Mouse (Mus musculus) gastrocnemius, postnatal 10 days (tissue): ENCODE data around the gene Glmp. TPM values are rescaled to one million over a fixed set of nuclear protein-coding genes. Genes with fewer than 3 reads are reported as not detected.
"Not testable (repeated sequence)": the region's sequence is repeated elsewhere in the genome, so short reads cannot be mapped to it uniquely, and the experiment has no call there.

Experiments used
- DNase-seq: peaks from one replicate; pipeline ENCODE4 v3.0.0; 2021; ENCODE audit warnings: mixed read lengths
- long read RNA-seq, 2 experiments: library from polyadenylated mRNA; stranded (forward); transcript quantifications; one replicate each; pipeline ENCODE4 v2.0.0; 2021
- total RNA-seq, 2 experiments: library from RNA; stranded (reverse); gene quantifications; 2 replicates each; pipeline ENCODE4 v1.2.3; 2021

Glmp gene
- total RNA-seq = 10 to 100 TPM; 48.2 to 52.1 TPM
- long read RNA-seq, experiment 1, full-length matches to known transcripts = 28 of 36 reads
- long read RNA-seq, experiment 1, partial matches to known transcripts = 5 of 36 reads
- long read RNA-seq, experiment 1, other reads (novel, unspliced or antisense) = 3 of 36 reads
- long read RNA-seq, experiment 2, full-length matches to known transcripts = 32 of 35 reads
- long read RNA-seq, experiment 2, partial matches to known transcripts = 1 of 35 reads
- long read RNA-seq, experiment 2, other reads (novel, unspliced or antisense) = 2 of 35 reads

DNA sequence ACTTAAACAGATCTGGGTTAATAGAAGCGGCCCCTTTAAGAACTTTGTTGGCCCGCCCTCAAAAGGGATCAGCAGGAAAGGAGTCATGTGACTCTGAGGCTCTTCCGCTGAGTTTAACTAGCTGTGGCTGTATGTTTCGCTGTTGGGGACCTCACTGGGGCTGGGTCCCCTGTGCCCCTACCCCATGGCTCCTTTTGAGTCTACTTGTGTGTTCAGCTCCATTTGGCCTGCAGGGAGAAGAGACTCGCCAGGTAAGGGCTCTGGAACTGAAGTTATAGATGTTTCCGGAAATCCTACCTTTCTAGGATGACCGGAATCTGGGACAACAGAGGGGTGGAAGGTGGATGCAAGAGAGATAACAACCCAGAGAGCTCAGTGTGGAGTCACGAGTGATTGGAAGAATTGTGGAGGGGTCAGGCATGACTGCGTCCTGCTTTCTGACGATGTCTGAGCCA, at the start of gene Glmp:
Gene Glmp (plus strand): TSS at position 73 of the 455 bp plus-strand sequence.
- DNase-seq = peak; percentile 60

DNA sequence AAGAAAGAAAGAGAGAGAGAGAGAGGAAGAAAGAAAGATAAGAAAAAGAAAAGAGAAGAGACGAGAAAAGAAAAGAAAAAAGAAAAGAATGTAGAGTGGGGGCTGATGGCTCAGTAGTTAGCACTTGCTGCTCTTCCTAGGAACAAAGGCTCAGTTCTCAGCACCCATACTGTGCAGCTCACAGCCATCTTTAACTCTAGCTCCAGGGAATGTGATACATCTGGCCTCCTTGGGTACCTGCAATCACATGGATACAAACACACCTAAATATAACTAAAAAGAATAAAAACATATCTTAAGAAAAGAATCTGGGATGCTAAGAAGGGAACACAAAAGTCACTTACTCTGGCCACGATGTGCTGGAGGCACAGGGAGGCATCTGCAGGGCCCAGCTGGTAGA, 48.7 kb upstream of the Glmp start:
- DNase-seq = no peak

DNA sequence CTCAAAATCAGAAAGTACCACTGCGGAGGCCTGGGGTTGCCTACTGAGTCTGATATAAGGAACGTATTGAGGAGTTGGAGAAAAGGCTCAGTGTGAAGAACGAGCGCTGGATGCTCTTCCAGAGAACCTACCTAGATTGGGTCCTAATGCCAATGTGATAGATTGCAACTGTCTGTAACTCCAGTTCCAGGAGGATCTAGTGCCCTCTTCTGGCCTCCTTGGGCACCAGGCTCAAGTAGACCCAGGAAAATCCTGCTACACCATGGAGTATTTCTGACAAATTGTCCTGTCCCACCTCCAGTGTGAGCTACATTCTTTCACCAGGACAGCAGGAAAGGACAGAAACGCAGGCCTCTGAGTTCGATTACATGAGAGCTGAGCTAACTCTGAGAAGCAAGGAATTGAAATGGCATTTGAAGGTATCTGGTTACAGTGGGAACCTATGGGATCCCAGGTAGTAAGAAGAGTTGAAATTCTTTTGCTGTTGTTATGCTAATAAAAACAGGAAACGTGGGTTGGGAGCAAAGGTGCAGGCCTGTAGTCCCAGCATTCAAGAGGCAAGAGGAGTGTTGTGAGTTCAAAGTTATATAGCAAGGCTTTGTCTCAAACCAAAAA, 48.2 kb upstream of the Glmp start:
- no peak for DNase-seq

DNA sequence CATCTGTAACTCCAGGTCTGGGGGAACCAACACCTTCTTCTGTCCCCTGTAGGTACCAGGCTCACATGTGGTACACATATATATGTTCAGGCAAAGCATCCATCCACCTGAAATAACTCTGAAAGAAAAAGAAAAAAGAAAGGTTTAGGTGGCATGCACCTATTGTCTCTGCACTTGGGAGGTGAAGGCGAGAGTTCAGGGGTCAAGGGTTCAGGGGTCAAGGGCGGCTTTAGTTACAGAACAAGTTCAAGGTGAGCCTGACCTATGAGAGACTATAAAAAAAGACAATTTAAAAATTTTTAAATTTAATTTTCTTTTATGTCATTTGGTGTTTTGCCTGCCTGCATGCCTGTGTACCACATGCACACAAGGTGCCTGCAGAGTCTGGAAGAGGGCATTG, 44.8 kb upstream of the Glmp start:
- no peak for DNase-seq

DNA sequence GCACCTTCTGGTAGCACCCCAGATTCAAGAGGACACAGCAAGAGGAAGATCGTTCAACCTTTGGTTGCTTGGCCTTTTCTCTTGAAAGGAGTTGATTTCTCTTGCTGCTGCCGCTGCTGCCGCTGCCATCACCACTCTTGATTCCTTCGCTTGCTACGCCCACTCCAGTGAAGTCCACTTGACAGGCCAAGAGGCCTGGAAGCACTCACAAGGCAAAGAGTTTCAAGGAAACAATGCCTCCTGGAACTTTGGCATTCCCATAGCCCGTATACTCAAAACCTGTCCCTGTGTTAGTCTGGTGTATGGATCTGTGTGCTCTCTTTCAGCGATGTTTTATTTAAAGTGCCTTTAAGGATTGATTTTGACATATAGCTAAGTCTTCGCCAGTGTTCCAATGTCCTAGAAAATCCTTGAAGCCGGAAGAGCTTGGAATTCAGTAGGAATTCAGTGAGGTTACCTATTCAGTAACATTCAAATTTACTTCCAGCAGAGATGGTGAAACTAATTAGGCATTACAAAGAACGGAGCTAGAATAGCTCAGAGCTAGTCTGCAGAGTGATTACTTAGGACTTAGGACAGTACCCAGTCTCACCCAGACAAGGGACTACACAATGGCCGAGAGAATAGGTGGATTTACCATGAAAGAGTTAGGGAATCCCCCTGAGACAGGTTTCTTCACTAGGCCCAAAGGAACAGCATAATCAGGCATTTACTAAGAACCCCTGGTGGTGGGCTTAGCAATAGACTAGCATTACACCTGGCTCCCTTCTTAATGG, 43.5 kb upstream of the Glmp start:
- not testable (repeated sequence) for DNase-seq

DNA sequence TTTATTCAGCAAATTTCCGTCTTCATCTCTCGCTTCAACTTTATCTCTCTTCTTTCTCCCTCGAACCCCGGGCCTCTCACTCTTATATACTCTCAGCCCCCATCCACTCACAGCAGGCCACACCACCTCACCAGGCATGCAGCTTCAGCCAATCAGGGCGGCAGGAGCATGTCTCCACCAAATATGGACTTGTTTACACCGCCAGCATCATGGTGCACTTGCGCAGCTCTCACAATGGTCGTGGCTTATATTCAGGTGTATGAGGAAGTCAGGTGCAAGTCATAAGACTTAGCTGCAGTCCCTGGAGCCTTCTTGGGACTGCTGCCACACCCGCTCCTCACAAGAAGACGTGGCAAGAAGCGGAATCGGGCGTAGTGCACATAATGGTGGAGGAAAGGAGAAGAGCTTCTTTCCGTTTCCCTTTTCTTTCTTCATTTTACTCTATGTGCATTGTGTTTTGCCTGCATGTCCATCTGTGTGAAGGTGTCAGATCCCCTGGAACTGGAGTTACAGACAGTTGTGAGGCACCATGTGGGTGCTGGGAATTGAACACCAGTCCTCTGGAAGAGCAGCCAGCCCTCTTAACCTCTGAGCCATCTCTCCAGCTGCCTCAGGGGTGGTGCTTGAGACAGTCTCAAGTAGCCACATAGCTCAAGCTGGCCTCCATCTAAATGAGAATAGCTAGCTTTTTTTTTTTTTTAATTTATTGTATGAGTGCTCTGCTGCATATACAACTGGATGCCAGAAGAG, 39.8 kb upstream of the Glmp start:
- not testable (repeated sequence) for DNase-seq

DNA sequence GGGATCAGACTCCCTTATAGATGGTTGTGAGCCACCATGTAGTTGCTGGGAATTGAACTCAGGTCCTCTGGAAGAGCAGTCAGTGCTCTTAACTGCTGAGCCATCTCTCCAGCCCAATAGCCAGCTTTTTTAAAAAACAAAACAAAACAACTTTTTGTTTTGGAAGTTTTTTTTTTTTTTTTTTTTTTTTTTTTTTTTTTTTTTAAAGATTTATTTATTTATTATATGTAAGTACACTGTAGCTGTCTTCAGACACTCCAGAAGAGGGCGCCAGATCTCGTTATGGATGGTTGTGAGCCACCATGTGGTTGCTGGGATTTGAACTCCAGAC, 39.3 kb upstream of the Glmp start:
- DNase-seq = not testable (repeated sequence)

DNA sequence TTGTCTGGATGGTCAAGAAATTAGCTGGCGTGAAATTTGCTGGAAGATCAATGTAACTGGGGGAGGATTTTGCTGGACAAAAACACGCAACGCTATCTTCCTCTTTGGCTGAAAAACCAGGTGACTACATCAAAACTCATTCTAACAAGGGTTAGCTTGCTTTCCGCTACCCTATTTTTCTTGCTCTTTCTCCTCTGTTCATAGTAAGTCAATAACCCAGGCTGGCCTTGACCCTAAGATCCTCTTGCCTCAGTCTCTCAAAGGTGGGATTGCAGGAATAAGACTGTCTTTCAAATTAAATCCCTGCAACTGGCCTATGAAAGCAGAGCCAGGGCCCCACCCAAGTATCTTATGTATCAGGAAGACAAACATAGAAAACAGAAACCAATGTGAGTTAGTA, 37.7 kb upstream of the Glmp start, which contains the start of gene Gm38392:
Gene Gm38392 (minus strand): TSS at position 101 of the 400 bp plus-strand sequence.
- DNase-seq = no peak

DNA sequence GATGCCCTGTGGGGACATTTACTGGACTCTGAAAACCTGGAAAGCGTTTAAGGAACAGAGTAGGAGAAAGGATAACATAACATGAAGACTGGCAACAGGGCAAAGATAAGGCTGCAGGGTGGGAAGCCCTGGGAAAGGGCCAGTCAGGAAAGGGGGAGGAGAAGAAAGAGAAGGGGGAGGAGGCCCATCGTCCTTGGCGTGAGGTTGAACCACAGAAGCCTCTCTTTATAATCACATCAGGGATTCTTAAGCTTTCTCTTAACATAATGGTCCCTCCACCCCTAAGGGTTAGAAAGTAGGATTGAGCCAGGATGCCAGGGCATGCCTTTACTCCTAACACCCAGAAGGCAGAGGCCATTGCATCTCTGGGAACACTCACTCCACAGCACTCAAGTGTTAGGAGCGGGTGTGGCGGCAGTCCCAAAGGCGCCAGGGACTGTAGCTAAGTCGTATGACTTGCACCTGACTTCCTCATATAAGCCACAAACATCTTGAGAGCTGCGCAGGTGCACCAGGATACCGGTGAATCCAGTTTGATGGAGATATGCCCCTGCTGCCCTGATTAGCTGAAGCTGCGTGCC, 36.6 kb upstream of the Glmp start:
- DNase-seq = not testable (repeated sequence)

DNA sequence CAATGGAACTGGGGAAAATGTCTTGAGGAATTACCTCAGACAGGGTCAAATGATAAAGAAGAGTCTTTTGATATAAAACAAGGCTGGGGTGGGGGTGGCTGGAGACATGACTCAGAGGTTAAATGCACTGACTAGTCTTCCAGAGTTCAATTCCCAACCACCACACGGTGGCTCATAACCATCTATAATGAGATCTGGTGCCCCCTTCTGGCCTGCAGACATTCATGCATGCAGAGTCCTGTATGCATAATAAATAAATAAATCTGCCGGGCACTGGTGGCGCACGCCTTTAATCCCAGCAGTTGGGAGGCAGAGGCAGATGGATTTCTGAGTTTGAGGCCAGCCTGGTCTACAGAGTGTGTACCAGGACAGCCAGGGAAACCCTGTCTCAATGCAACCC, 32.9 kb upstream of the Glmp start:
- peak; percentile 14 for DNase-seq

DNA sequence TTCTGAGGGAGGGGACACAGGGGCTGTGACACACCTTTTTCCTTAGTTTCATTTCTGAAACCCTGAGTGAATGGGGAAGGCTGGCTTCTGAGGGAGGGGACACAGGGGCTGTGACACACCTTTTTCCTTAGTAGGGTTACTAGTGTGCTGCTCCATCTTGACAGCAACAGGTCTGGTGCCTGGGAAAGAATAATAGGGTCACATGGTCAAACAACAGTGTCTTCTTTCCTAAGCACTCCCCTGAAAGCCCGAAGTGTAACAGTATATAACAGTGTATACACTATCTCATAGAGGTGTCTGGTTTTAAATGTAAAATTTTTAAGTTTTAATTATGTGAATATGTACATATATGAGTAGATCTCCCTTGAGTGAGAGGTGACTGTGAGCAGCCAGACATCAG, 29.6 kb upstream of the Glmp start:
- DNase-seq = not testable (repeated sequence)

DNA sequence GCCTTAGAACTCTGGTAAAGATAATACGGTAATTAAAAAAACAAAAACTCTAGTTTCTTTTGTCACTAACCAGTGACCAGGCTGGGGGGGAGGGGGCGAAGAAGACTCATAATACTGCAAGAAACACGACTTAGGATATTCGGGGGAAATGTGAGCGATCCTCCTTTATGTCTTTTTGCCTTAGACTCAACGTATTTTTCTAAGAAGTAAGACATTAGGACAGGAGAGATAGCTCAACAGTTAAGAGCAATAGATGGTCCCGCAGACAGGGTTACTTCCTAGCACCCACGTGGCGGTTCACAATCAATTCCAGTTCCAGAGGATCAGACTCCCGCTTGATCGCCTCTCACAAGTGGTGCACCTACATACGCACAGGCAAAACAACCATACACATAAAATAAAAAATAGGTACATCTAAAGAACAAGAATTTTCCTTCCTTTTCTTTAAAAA, 28.7 kb upstream of the Glmp start:
- DNase-seq = no peak

DNA sequence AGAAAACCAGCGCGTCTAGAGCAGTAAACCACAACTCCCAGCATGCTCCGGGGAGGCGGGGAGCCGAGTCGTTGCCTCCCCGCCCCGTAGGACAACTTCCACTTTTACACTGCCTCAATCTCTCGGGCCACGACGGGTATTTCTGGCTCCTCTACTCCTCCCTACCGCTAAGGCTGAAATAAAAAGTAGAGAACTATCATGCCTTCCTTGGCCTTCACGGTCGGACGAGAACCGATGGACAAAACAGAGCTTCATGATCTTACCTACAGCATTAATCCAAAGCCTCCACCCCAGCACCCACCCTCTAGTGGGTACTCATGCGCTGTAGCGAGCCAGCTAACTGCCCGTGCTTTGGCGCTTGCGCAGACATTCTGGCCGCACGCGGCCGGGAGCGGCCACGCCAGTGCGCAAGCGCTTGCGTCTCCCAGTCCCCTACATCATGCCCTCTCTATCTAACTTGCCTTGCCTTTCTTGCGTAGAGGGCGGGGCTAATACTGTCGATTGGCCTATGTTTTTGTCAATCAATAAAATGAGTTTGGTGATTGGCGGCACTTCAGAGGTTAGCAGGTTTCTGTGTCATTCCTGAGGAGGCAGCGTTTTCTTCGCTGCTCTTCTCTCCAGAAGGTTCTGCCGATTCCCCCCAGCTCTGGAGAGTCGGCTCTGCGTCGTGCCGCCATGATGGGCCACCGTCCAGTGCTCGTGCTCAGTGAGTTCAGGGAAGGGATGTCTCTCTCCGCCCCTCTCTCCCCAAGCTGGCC, 28.1 kb upstream of the Glmp start, which contains the start of the genes Tsacc and Cct3:
Gene Tsacc (minus strand): TSS at position 439 of the 758 bp plus-strand sequence.
Gene Cct3 (plus strand): TSS at position 556 of the 758 bp plus-strand sequence.
- peak; percentile 94 for DNase-seq

DNA sequence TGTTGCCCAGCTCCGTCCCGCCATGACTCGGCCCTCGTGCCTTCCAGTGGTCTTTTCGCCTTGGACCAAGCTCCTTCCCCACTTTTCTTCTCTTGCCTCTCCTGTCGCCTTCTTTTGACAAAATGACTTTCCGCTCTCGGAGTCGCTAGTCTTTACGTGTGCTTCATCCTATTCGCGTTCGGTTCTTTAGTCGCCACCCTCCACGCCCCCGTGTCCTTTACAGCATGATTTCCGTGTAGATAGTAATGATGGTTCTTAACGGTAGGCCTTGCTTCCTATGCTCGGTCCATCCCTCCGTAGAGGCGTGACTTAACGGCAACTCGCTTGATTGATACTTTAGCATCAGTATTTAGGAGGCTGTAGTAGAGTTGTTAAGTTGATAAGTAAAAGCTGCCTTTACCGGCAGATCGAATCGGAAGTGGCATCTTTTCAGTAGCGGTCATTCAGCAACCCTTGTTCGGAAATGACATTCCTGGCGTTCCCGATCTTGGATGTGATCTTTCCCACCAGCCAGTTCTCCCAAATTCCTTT, 27.4 kb upstream of the Glmp start:
- DNase-seq = no peak

DNA sequence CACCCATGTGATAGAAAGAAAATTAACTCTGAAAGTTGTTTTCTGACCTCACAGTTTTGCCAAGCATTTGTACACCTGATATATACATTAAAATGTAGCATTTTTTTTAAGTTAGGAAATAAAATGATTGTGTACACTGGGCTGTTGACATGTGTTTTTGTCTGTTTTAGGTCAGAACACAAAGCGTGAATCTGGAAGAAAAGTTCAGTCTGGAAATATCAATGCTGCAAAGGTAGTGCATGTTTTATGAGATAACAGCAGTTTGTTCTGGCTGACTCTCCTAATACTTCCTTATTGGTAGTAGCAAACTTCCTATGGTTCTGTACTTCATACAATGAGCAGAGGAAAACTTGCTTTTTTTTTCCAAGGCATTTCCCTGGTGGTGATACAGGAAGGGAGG, 25.7 kb upstream of the Glmp start:
- DNase-seq = no peak

DNA sequence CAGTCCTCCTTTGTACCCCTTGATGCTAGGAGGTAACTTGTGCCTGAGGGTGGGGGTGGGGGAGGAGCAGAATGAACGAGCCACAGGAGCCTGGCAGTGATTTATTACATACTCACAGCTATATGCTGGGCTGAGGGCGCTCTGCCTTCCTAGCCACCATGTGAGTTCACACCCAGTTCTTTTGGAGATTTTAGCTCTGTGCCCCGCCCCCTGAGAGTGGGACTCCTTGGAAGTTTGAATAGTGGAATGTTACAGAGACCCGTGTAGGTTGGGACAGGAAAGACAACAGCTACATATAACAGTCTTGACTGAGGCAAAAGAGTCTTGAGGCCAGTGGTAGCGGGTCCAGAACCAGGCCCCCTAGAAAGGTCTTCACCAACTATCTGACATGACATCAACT, 4.1 kb downstream of the Glmp start:
- DNase-seq = no peak

DNA sequence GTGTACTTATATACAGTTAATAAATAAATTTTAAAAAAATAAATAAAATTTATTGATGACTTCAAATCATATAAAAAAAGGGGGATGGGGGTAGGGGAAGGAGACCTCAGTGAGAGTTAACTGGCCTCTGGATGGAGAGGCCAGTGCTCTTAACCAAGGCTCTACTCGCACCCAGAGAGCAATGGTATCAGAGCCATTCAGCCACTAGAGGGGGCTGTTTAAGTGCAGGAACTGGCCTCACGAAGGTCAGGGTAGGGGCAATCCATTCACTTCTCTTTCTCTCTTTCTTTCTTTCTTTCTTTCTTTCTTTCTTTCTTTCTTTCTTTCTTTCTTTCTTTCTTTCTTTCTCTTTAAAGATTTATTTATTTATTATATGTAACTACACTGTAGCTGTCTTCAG, 6.5 kb downstream of the Glmp start:
- DNase-seq = peak; percentile 47

DNA sequence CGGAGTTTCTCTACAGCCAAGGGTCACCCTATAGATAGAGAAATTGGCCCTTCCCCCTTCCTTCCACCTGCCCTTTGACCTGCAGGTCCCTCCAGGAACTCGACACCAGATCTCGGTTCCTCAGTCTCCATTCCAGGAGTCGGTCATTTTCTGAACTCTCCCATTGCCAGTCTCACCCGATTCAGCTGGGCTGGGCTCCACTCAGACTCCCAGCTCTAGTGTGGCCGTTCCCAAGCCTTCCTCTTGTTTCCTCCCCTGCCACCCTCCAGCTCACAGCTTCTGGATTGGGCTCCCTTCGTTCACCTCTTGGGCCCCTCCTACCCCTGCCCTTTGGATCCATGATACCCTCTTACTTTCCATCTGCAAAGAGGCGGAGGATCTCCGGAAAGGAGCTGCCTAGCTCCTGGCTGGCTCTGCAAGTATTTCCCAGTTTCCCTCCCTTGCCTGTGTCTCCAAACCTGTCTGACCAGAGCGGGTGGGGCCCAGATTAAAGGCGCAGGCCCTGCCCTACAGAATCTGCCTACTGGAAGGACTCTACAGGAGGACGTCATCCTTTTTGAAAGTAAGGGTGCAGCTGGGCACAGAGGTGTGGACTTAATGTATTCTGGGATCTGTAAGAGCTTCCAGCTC, 9.3 kb downstream of the Glmp start:
- no peak for DNase-seq

DNA sequence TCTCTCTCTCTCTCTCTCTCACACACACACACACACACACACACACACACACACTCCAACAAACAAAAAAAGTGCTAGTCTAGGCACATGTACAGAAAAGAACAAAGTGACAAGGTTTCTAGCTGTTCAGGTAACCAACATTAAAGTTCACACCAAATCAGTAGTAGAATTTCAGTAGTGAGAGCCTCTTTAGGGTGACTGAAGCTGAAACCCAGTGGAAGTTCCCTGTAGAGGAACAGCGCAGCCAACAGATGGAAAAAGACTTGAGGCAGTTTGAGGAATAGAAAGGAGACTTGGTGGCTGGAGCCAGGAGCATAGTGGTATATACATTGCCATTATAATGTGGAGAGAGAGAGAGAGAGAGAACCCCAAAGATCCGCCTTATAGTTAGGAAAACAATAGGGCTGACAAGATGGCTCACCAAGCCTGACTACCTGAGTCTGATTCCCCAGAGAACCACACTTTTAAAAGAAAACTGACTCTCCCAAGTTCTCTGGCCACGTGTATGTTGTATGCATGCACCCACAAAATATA, 10.1 kb downstream of the Glmp start:
- DNase-seq = no peak

DNA sequence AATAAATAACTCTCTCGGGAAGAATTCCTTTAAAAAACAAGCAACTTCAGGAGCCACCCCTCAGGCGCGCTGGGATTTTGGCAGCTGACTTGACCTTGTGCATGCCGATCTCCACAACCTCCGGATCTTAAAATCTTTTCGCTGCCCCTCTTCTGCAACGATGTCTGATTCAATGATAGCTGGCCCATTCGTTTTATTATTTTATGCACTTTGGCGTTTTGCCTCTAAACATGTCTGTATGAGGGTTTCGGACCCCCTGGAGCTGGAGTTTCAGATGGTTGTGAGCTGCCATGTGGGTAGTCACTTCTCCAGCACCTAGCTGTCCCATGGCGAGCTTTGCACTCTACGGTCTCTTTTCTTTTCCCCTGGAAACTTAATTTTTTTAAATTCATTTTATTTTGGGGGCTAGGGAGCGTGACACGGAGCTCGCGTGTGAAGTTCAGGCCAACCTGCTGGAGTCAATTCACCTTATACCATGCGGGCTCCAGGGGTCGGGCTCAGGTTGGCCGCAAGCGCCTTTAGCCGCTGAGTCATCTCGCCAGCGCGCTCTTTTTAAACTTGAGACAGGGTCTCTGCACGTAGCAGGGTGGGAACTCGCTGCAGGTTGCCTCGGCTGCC, 10.7 kb downstream of the Glmp start:
- DNase-seq = no peak
